Mouse (Mus musculus) monocyte, adult 2 months (primary cell): ENCODE measurements around the gene Myl7.
"Not testable (repeated sequence)": the region's sequence is repeated elsewhere in the genome, so short reads cannot be mapped to it uniquely, and the experiment has no call there.

Experiments
- DNase-seq, 2 experiments: peaks; one replicate each; pipeline ENCODE4 v3.0.0; 2022; ENCODE audit warnings: low spot score in 2 of 2, low read depth in 1 of 2

Gene Myl7

DNA sequence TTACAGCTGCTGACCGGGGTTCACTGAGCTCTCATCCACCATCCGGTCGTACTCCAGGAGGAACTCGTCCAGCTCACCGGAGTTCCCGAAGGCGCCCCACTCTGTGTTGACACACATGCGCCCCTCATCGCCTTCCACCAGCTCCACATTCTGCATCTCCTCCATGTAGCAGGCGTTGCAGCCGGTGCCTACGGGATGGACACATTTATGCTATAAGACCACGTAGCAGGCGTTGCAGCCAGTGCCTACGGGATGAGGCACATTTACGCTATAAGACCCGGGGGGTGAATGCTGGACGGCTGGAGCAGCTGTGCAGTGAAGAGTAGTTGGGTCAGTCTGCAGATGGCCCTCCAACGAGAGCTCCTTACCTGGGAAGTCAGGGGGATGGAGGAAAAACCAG is 5.8 kb upstream of the Myl7 start:
- no peak for DNase-seq

DNA sequence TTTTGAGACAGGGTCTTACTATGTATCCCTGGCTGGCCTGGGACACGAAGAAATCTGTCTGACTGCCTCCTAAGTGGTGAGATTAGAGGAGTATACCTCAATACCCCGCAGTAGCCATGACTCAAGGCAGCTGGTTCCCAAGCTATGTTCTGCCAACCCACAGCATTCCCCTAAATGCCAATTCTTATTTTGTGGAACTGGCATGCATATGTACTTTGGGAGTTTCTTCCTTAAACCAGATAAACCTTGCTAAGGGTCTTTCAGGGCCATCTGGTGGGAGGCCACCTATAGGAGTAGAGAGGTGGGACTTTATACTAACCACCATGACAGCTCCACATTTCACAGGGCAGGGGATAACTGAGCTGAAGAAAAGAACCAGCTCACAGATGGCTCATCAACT is 5.3 kb upstream of the Myl7 start:
- no peak for DNase-seq

DNA sequence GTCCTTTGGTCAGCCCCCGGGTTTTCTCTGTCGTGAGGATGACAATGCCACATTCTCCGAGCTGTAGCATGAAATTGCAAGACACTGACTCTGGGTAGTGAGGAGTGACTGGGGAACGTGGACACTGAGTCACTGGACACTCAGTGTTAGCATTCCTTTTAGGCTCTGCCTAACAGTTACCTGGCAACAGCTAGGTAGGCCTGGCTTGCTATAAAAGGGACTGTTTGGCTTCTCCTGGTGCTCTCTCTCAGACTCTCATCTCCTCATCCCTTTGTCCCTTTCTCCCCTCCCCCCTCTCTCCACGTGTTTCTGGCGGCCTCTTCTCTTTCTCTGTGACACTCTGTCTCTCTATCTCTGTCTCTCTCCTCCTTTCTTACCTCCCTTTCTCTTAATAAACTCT is 3.8 kb upstream of the Myl7 start:
- no peak for DNase-seq

DNA sequence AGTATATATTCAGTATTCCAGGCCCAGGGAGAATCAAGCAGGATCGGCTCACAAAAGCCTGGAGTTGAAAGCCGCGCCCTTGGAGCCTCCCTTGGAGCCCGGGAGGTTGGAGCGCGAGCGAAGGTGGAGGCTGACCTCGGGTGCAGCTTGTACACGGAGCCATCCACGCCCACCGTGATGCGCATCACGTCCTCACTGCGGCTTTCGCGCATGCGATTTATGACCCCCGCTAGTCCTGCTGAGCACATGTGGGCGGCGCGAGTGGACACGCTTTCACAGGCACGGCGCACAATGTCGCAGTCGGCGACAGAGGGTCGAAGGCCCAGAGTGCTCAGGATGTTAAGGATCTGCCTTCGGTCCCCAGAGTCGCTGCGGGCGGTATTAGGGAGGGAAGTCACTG is 3.4 kb upstream of the Myl7 start:
- no peak for DNase-seq

- DNase-seq: no peak
Observed at GRCm38 (mm10) chr11:5901320-5901719, 2.7 kb upstream of the Myl7 start.

DNA sequence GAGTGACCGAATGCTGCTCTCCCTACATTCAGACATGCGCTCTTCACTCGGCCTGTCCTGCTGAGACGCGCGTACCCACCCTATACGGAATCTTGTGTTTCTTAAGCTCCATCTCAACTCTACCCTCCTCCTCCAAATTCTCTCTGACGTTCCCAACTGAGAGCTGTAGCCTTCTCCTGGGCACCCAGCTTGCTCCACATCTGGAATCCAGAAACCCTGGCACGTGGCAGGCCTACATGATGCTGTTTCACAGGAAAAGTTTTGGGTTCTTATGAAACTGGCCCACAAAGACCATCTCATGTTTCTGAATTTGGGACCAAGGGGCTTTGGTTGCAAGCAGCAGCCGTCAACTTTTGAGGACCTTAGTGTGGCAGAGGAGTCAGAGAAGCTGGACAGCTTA is 704 bp upstream of the Myl7 start:
- no peak for DNase-seq

GRCm38 (mm10) chr11:5897839-5898238 is 743 bp downstream of the Myl7 start:
- no peak for DNase-seq

DNA sequence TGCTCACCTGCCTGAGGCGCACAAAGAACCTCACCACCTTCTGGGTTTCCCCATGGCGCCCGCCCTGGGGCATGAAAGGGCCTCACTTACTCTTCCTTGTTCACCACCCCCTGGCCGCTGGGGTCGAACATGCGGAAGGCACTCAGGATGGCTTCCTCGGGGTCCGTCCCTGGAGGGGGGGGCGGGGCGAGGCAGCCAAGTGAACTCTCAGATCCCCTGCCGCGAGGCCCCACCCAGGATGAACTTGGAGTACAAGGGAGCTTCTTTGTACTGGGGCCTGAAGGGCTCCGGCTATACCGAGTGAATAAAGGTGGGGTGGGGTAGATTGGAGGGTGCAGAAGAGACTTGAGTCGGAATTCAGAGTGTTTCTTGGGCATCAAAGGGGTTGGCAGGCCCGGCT is 1.4 kb downstream of the Myl7 start:
- DNase-seq: no peak

- no peak for DNase-seq
Observed at GRCm38 (mm10) chr11:5893807-5894206, 4.8 kb downstream of the Myl7 start.

- no peak for DNase-seq
Observed at GRCm38 (mm10) chr11:5892810-5893368, 5.7 kb downstream of the Myl7 start.

- no peak for DNase-seq
Observed at GRCm38 (mm10) chr11:5892151-5892591, 6.4 kb downstream of the Myl7 start.

DNA sequence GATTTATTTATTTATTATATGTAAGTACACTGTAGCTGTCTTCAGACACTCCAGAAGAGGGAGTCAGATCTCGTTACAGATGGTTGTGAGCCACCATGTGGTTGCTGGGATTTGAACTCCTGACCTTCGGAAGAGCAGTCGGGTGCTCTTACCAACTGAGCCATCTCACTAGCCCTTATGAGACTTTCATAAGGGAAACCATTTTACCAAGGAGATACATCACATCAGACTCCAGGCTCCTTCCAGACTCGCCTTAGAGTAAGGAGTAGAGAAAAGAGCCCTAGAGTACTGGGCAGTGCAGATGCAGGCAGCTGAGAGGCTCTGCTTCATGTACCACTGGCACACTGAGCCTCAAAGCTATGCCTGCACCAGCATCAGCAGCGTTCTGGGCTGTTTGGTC is 10.0 kb downstream of the Myl7 start:
- not testable (repeated sequence) for DNase-seq

GRCm38 (mm10) chr11:5887250-5887649 is 11.3 kb downstream of the Myl7 start:
- no peak for DNase-seq

GRCm38 (mm10) chr11:5886187-5886586 is 12.4 kb downstream of the Myl7 start:
- DNase-seq: peak in 1 of 2 experiments; percentile 23

- DNase-seq: no peak
Observed at GRCm38 (mm10) chr11:5882518-5882917, 16.1 kb downstream of the Myl7 start.

DNA sequence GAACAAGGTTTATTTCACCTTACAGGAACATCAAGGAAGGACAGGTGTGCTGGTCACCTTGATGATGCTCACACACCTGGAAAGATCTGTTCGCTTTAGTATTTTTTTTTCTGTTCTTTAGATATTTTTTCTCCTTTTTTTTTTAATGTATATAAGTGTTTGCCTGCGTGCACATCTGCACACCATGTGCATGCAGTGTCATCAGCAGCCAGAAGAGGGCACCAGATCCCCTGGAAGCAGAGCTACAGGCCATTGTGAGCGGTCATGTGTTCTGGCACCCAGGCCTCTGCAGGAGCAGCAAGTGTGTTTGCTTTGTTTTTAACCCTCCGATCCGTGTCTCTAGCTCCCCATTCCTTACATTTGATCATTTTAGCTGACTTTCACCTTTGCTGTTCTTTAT is 18.7 kb downstream of the Myl7 start:
- DNase-seq: peak in 1 of 2 experiments; percentile 39

- DNase-seq: no peak
Observed at GRCm38 (mm10) chr11:5878661-5879060, 19.9 kb downstream of the Myl7 start.

GRCm38 (mm10) chr11:5877921-5878526 is 20.6 kb downstream of the Myl7 start, which contains the start of gene Pold2:
TSS of gene Pold2 (minus strand) at chr11:5878292.
- DNase-seq: peak; percentile 85 to 90

GRCm38 (mm10) chr11:5877421-5877820 is 21.2 kb downstream of the Myl7 start:
- DNase-seq: no peak

DNA sequence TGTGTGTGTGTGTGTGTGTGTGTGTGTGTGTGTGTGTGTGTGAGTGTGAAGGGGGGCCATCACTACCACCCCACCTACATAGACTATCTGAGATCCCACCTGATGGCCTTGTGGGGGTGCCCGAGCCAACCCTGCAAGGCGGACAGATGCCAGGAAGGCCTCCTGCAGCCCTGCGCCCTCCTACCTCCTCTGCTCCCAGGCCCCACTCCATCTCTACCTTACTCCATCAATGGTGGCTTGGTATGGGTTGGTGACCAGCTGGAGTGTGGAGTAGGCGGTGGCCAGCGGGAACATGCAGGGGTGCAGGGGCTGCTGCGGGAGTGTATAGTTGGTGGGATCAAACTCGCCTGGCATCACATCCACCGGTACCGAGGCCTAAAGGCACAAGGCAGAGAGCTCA is 25.4 kb downstream of the Myl7 start:
- no peak for DNase-seq

DNA sequence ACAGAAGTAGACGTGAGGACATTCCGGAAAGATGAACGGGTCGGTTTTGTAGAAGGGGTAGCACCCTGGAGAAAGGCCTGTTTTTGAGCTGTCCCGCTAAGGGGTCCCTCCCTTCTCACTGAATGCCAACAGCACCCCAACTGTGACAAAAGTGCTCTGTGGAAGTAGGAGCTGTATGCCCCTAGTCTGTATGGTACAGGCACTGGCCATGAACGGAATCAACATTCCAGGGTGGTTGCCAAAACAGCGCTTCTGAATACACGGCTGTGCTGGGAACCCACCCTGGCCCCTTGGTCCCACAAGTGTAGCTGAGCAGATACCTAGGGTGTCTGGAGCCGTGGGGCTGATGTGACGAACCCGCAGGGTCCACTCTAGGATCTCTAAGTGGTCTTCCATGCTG is 25.9 kb downstream of the Myl7 start:
- no peak for DNase-seq

- DNase-seq: no peak
Observed at GRCm38 (mm10) chr11:5870069-5870468, 28.5 kb downstream of the Myl7 start.

- no peak for DNase-seq
Observed at GRCm38 (mm10) chr11:5869331-5869730, 29.3 kb downstream of the Myl7 start.
